Mouse (Mus musculus) brain, embryonic 14.5 days (tissue): ENCODE data around the gene Olfr522. TPM values are rescaled to one million over a fixed set of nuclear protein-coding genes. Genes with fewer than 3 reads are reported as not detected.
"Not testable (repeated sequence)": the region's sequence is repeated elsewhere in the genome, so short reads cannot be mapped to it uniquely, and the experiment has no call there.

ENCODE experiments used
- DNase-seq: peaks from one replicate; pipeline ENCODE4 v3.0.0-alpha.2; 2011; ENCODE audit warnings: low read depth
- CTCF ChIP-seq: fragments of 200-500 bp; IDR thresholded peaks from 2 replicates; pipeline ENCODE4 v1.5.1; 2012; ENCODE audit warnings: inconsistent platforms, mild to moderate bottlenecking, moderate library complexity, borderline replicate concordance; ENCODE audit not compliant: insufficient read depth, insufficient read length; ENCODE audit errors: extremely low read depth
- POLR2A ChIP-seq: fragments of 200-500 bp; IDR thresholded peaks from 2 replicates; pipeline ENCODE4 v1.6.1; 2012; ENCODE audit warnings: mild to moderate bottlenecking, inconsistent platforms, borderline replicate concordance; ENCODE audit not compliant: poor library complexity, insufficient read depth, insufficient read length, severe bottlenecking; ENCODE audit errors: extremely low read depth
- polyA plus RNA-seq: library from polyadenylated mRNA; depleted of rRNA; stranded (reverse); fragments of >200 nt; gene quantifications from 2 replicates; pipeline ENCODE4 v1.2.3, GENCODE M21; 2012

Gene Olfr522
- polyA plus RNA-seq, 1 experiment: not detected

DNA sequence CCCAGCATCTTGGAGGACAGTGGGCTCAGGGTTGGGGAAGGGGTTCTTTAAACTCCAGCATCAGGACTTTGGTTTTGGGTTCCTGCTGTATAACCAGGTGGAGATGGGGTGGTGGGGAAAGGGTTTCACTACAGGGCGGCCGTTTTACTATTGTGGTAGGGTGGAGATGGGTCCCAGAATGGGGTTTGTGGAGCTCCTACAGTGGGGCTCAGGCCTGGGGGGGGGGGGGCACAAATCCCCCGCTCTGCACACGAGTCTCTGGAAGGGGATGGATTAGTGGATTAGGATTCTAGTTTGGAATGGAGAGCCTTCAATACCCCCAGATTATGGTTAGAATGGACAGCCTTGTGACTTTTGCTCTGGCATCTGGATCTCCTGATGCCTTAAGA, 10.7 kb downstream of the Olfr522 start:
- TF ChIP-seq POLR2A (no peak), CTCF (no peak)
- DNase-seq: no peak

DNA sequence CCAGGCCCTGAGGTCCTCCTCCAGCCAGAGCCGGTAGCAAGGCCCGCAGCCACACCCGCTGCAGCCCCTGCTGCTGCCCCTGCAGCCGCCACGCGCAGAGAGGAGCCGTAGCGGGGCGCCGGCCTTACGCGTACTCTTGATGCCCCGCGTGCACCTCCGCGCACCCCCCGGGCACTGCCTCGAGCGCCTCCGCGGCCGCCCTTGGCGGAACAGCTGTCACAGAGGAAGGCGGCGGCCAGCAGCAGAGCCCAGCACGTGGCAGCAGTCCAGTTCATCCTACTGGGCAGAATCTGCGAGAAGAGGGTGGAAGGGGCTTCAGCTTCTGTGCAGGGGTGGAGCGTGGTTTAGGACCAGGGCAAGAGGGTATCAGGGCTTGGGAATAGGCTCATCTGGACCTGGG, 11.2 kb downstream of the Olfr522 start:
- no peak for TF ChIP-seq CTCF
- TF ChIP-seq POLR2A: no peak
- DNase-seq: peak; percentile 47

DNA sequence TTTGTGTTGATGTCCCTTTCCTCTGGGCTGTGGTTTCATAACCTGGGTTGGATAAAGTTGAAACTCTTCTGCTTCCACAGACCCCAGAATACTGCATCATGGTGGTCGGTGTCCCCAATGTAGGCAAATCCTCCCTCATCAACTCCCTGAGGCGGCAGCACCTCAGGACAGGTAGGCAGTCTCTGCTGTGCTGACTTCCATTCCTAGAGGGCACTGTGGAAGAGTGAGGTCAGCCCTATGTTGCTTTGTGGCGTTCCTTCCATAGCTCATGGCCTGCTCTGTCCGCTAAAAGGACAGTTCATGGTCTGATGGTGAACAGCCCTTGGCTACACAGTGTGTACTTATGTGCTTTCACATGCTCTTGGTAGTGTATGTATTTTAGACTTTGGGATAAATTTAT, 20.0 kb downstream of the Olfr522 start:
- DNase-seq: no peak

DNA sequence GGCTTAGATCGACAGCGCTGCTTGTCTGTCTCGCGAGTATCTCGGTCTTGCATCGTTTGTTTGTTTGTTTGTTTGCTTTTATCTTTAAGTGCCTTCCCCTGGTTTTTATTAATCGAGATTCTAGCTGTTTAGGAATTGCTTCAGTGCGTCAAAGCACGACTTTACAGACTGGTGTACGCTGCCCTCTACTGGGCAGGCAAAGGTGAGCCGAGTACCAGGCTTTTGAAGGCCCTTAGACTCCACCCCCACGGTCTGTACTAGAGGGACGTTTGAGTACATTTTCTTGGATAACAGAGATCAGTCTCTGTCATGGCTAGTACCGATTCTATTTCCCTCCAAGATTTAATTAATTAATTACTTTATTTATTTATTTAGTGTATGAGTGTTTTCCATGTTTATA, 23.2 kb downstream of the Olfr522 start:
- no peak for TF ChIP-seq POLR2A
- peak; percentile 79 for TF ChIP-seq CTCF
- DNase-seq: peak; percentile 80

More for the DNA sequence above, 20.0 kb downstream of the Olfr522 start:
- no peak for TF ChIP-seq POLR2A
- TF ChIP-seq CTCF: no peak

DNA sequence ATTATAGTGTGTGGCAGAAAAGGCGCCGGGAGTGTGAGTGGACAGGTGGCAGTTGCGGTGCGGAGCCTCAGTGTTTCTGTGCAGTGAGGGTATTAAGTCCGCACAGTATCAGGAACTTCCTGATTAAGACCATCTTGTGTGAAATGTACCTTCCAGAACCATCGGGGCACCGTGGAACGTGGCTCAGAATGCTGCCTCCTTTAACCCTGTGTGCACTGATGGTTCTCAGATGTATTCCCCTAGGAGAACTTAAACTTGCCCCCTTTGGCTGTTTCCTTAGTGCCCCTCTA, 26.6 kb downstream of the Olfr522 start:
- TF ChIP-seq CTCF (no peak), POLR2A (no peak)
- DNase-seq: no peak

DNA sequence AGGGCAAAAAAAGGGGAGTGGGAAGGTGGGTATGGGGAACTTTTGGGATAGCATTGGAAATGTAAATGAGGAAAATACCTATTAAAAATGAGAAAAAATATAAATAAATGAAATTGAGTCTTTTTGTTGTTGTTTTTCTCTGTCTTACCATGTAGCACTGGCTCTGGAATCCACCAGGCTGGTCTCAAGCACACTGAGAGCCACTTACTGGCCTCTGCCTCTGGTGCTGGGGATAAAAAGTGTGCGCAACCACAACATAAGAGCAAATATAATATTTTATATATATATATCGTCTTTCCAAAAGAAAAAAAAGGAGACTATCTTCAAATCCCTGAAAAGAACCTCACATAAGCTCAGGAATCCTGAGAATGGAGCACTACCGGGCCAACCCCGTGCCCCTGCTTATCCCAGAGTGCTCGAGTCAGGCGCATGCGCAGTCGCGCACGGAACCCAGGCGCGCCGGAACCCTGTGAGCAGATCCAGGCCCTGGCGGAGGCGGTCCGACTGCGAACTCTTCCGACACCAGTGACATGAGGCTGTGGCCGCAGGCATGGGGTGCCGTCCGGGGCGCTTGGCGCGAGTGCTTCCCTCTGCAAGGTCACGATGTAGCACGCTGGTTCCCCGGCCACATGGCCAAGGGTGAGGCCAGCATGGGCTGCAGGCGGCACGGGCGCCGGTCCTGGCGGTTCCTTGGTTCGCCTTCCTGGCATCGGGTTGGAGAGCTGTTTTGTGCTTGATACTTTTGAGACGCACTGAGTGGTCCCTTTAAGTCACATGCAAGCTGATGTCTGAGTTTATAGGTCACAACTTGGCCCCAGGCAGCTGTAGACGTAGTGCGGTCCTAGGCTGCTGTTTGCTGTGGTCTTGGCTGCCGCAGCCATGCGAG, 27.2 kb downstream of the Olfr522 start, which contains the start of gene Mtg1:
Gene Mtg1, plus strand, starts transcription at position 430 of the 886 bp plus-strand sequence.
- peak; percentile 61; the same call in 1 of the 2 replicates for TF ChIP-seq POLR2A
- TF ChIP-seq CTCF: no peak
- DNase-seq: peak; percentile 96

DNA sequence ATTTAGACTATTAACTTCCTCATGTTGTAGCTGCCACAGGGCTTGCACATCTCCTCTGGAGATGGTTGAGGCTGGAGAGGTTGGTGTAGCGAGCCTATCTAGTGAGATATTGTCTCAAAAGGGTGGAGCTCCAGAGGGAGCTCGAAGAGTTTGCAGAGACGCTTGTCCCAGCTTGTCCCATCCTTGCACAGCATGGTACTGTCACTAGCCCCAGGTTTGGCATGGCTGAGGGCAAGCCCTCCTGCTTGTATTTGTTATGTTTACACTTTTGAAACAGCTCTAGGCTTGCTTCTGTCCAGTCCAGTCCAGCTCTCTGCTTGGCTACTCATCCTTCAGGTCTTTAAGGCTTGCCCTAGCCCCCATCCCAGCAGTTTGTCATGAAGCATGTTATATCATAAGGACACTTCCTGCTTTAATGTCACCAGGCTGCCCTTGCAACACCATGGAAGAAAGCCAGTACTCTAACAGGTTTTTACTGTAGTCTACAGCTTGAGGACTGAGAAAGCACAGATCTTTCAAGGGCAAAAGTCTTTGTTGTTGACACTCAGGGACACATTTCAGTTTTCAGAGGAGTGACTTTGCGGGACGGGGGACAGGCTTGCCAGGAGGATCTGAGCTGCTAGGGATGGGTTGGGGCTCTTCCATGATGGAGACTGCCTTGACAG, 29.3 kb downstream of the Olfr522 start:
- TF ChIP-seq POLR2A (no peak), CTCF (no peak)
- no peak for DNase-seq

DNA sequence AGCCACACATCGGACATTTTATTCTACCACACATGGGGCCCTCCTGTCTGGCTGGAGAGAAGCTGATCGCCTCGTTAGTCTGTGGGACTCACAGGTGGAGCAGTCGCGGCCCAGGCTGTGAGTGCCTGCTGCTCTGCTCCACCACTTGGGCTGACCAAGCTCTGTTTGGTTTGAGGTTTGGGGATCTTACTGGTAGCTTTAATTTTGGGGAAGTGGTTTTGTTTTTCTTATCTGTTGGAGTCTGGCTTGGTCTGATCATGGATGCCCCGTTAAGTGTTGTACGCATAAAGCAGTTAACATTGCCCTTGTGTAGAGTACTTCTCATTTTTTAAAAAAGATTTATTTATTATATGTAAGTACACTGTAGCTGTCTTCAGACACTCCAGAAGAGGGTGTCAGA, 30.5 kb downstream of the Olfr522 start:
- not testable (repeated sequence) for DNase-seq

DNA sequence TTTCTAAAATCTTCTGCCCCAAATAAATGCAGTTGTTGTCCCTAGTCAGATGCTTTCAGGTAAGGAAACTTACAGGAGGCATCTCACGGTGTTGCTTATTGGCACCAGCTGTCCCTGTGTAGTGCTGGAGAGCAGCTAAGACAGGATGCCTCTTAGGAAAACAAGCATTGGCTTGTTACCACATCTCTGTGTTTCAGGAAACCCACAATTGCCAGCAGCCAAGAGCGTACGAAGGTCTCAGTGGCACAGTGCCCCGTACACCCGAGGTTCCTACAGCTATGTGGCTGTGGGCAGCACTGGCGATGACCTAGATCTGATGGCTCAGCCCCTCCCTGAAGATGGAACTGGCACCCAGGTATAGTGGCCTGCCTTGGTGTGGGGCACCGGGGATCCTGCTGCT, 32.4 kb downstream of the Olfr522 start:
- not testable (repeated sequence) for DNase-seq

DNA sequence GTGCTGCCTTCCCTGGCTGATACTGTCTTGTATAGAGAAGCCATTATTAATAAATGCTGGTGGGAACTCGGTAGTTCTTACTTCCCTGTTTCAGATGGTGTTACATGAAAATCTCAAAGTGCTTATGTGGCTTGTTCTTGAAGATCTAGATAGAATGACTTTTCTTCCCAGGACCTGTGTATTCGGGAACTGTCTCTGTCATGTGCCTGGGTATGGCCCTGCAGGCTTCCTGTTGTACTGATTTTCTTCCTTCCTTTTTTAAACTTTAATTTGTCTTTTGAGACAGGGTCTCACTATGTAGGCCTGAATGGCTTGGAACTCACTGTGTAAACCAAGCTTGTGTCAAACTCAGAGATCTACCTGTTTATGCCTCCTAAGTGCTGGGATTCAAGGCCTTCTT, 36.7 kb downstream of the Olfr522 start:
- TF ChIP-seq POLR2A (no peak), CTCF (no peak)

DNA sequence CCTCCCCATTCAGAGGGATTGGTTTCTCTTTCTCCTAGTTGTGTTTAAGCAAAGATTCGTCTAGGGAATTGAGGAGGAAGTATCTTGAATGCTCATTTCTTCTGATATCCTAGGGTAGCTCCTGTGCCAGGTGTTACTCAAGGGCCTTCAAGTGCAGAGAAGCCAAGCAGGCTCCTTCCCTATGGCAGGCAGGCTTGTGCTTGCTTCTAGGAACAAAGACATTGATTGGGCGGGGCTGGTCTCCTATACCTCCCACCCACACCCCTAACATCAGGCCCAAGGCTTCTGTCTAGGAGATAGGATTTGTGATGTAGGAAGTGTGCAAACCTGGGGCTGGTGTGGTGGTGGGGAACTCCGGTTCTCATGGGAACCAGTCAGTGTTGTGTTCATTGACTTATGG, 37.6 kb downstream of the Olfr522 start:
- no peak for DNase-seq
- TF ChIP-seq POLR2A: no peak

More for the DNA sequence above, 36.7 kb downstream of the Olfr522 start:
- no peak for DNase-seq

DNA sequence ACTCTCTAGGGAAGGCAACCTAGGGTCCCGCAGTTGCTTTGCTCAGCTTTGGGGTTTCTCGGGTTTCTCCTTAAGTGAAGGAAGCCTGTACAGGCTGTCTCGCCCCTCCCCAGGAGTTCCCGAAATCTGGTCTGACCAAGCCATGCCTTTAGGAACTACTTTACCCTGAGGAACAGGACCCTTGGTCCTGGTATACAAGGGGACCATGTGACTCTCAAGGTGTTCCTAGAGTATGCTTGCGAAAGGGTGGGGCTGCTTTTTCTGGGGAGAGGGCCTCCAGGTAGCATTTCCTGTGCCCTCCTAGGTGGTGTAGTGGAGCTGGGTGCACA, 38.6 kb downstream of the Olfr522 start:
- DNase-seq: no peak
- TF ChIP-seq POLR2A (no peak), CTCF (no peak)

DNA sequence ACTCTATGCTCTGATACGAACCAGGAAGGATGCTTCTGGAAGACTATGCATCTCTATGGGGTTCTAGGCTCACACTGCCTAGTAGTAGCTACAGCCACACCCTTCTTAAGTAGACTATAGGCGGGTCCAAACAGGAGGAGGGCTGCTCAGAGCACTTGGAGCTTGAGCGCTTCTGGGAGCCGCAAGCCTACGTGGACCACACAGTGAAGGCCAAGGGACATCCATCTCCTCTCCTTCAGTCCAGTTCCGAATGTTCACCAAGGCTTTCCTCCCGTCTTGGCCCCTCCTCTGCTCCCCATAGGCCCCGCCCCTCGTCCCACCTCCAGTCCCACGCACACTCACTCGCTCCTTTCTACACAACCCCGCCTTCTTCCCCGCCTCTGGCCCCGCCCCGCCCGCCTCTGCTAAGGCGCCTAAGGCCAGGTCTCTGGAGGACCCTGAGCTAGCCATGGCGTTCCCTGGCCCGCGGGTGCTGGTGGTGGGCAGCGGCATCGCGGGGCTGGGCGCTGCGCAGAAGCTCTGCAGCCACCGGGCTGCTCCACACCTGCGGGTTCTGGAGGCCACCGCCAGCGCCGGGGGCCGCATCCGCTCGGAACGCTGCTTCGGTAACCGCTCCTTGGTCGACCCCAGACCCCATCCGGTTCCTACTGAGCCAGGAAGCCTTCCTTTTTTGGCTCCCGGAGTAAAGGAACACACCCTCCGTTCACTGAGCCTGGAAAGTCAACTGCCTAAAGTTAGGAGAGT, 39.1 kb downstream of the Olfr522 start:
- TF ChIP-seq CTCF: no peak
- no peak for TF ChIP-seq POLR2A
- DNase-seq: peak; percentile 96

DNA sequence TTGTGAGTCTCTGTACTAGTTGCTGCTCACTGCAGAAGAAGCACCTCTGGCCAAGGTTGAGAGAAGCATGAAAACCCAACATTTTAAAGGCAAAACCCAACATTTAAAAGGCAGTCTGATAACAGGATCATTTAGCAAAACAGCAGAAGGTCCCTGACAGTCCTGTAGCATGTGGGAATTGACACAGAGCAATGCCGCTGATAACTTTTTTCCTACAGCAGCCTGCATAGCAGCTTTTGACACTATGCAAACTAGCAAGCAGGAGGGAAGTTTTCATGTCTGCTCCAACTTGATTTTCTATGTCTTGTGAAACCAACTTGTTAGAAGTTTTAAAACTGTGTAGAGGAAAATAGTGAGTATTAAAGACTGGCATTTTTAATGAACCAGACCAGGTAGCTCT, 40.2 kb downstream of the Olfr522 start:
- no peak for DNase-seq
- TF ChIP-seq POLR2A (no peak), CTCF (no peak)
